Mouse (Mus musculus) adrenal gland, postnatal 14 days (tissue): ENCODE results near the gene Styx. TPM values are rescaled to one million over a fixed set of nuclear protein-coding genes. Genes with fewer than 3 reads are reported as not detected.

Source experiments
- DNase-seq: peaks from one replicate; pipeline ENCODE4 v3.0.0; 2021; ENCODE audit warnings: mixed read lengths
- microRNA-seq, 2 experiments: library from miRNA; unstranded; fragments of <30 nt; microRNA quantifications; one replicate each; pipeline ENCODE4 v1.2.0; 2021
- total RNA-seq: library from RNA; stranded (reverse); gene quantifications from 2 replicates; pipeline ENCODE4 v1.2.3, GENCODE M21; 2021

The Styx gene
- total RNA-seq, 1 experiment from 2014 or later = 32.3 TPM

DNA sequence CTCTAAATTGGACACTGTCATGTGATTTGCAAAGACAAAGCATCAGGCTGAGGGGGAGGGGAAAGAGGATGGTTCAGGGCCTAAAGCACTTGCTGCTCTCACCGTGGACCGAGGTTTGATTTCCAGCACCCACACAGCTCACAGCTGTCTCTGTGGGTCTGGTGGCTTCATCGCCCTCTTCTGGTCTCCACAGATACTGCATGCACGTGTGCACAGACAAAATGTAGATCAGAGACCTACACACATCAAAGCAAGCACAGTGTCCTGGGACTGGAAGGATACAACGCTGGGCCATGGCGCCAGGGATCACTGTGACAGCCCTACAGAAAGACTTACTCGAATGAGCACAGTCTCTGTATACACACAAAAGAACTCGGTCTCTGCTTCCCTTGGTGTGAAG is 118.6 kb downstream of the Styx start:
- no peak for DNase-seq

Small RNA genes lying within 50 kb of the gene (microRNA-seq; reads per million reads assigned to microRNA genes)
- gene Gm25353 = 0 reads per million in 2 experiments

Other genes starting within 250 kb of the Styx start
- gene Gpr137c, start 131.4 kb upstream of the Styx start, total RNA-seq = 0.89 and 3.0 TPM in 2 replicates
- 17.7 and 20.1 TPM in 2 replicates for gene Txndc16, start 130.8 kb upstream of the Styx start, total RNA-seq
- 33.7 and 37.0 TPM in 2 replicates for gene Ero1l, start 32.3 kb upstream of the Styx start, total RNA-seq
- gene Psmc6, start 21.3 kb upstream of the Styx start, total RNA-seq = 114 and 121 TPM in 2 replicates
- 36.1 and 36.8 TPM in 2 replicates for gene Gnpnat1, start 53.8 kb downstream of the Styx start, total RNA-seq
- 140 and 148 TPM in 2 replicates for gene Fermt2, start 179.0 kb downstream of the Styx start, total RNA-seq